Mouse (Mus musculus) CD8-positive naive resting alpha-beta T cell, adult 2 months (primary cell): ENCODE measurements around the gene Coq10b.
"Not testable (repeated sequence)": the region's sequence is repeated elsewhere in the genome, so short reads cannot be mapped to it uniquely, and the experiment has no call there.

Experiments
- DNase-seq, 2 experiments: peaks; one replicate each; pipeline ENCODE4 v3.0.0; 2022; ENCODE audit warnings: low read depth in 2 of 2, low spot score in 2 of 2

Gene Coq10b

GRCm38 (mm10) chr1:55055322-55056115 lies 2.9 kb downstream of the Coq10b start:
- no peak for DNase-seq

GRCm38 (mm10) chr1:55058383-55058782 lies 5.8 kb downstream of the Coq10b start:
- not testable (repeated sequence) for DNase-seq

- DNase-seq: no peak
Observed at GRCm38 (mm10) chr1:55061099-55061498, 8.5 kb downstream of the Coq10b start.

GRCm38 (mm10) chr1:55061772-55062171 lies 9.2 kb downstream of the Coq10b start:
- DNase-seq: no peak

GRCm38 (mm10) chr1:55072328-55072727 lies 19.8 kb downstream of the Coq10b start:
- DNase-seq: not testable (repeated sequence)

GRCm38 (mm10) chr1:55074757-55075156 lies 22.2 kb downstream of the Coq10b start:
- no peak for DNase-seq

- DNase-seq: no peak
Observed at GRCm38 (mm10) chr1:55075652-55076394, 23.3 kb downstream of the Coq10b start.

- no peak for DNase-seq
Observed at GRCm38 (mm10) chr1:55076395-55076743, 23.8 kb downstream of the Coq10b start.

- DNase-seq: no peak
Observed at GRCm38 (mm10) chr1:55076849-55077516, 24.4 kb downstream of the Coq10b start.

- no peak for DNase-seq
Observed at GRCm38 (mm10) chr1:55079677-55080076, 27.1 kb downstream of the Coq10b start.

GRCm38 (mm10) chr1:55082106-55082505 lies 29.5 kb downstream of the Coq10b start:
- no peak for DNase-seq

GRCm38 (mm10) chr1:55085781-55086366 lies 33.3 kb downstream of the Coq10b start:
- DNase-seq: no peak

- DNase-seq: no peak
Observed at GRCm38 (mm10) chr1:55086868-55087400, 34.4 kb downstream of the Coq10b start.

- peak in 1 of 2 experiments; percentile 48 for DNase-seq
Observed at GRCm38 (mm10) chr1:55087401-55087904, 34.9 kb downstream of the Coq10b start.

- DNase-seq: peak; percentile 96 to 97
Observed at GRCm38 (mm10) chr1:55087932-55088610, 35.5 kb downstream of the Coq10b start, which contains the start of the genes Hspe1 and Hspd1. Gene Hspe1 (plus strand): TSS chr1:55088132. Gene Hspd1 (minus strand): TSS chr1:55088243.

- DNase-seq: no peak
Observed at GRCm38 (mm10) chr1:55088611-55089497, 36.3 kb downstream of the Coq10b start.

GRCm38 (mm10) chr1:55089498-55090064 lies 37.0 kb downstream of the Coq10b start:
- peak in 1 of 2 experiments; percentile 7 for DNase-seq

- no peak for DNase-seq
Observed at GRCm38 (mm10) chr1:55092056-55092455, 39.5 kb downstream of the Coq10b start.

GRCm38 (mm10) chr1:55092469-55092868 lies 39.9 kb downstream of the Coq10b start:
- DNase-seq: no peak
